Mouse (Mus musculus) lung, adult 2 months (tissue): ENCODE results near the gene Cyp2e1.

Experiments
- CTCF ChIP-seq: fragments of 200-500 bp; IDR thresholded peaks from 2 replicates; pipeline ENCODE4 v1.5.1; 2011; ENCODE audit warnings: mild to moderate bottlenecking, low read length, control low read depth; ENCODE audit not compliant: insufficient read depth
- POLR2A ChIP-seq: fragments of 200-500 bp; IDR thresholded peaks from 2 replicates; pipeline ENCODE4 v1.6.1; 2011; ENCODE audit warnings: low read depth, mild to moderate bottlenecking, control low read depth, low read length, borderline replicate concordance; ENCODE audit errors: extremely low read depth

DNA sequence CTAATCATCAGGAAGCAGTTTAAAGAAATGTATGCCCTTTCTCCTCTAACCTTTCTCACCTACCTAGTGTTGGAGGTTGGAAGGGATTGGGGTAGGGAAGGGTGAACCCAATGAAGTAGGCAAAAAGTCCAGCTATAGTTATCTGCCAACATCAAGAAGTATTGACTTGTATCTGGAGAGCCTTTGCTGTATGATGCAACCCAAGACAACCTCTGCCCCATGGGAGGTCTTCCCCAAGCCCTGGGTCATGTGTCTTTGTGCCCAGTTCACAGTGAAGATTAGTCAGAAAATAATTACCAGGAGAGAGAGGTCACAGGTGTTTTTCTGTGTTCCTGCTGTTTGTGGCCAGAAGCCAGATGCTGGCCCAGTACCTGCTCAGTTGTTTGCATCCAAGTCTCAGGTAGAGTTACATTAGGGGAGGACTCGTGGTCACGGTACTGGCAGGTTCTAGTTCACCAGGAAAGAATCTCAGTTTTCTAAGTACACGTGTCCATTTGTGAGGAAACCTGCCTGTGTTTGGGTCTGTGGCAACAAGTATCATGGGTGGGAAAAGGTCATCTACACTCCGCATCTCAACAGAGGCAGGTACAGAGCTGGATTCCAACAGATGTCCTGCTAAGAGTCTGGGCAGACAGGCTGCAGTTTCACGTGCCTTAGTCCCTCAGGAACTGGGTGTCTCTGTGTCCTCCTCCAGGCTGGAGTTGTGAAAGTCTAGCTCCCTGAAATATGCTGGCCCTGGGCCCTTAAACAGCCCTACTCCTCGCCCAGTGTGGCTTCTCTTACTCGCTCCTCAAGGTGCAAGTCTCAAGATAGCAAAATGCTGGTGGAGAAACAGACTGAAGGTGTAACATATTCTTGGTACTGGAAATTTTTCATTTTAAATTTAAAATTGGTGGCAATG is 46.1 kb upstream of the Cyp2e1 start:
- TF ChIP-seq CTCF (no peak), POLR2A (no peak)
